Mouse (Mus musculus) heart, embryonic 16.5 days (tissue): Measurements from ENCODE around the gene Nptx2. TPM values are rescaled to one million over a fixed set of nuclear protein-coding genes. Genes with fewer than 3 reads are reported as not detected.

Experiments
- ATAC-seq: fragments of 200-750 bp; cut with Nextera tagmentation; replicated peaks from 2 replicates; pipeline ENCODE4 v1.8.0; 2017; ENCODE audit warnings: moderate number of reproducible peaks; ENCODE audit not compliant: insufficient read depth, low FRiP score; ENCODE audit errors: extremely low read depth
- H3K27ac ChIP-seq: fragments of 300-500 bp; sonication (generic); 2 replicates; pipeline ENCODE4 v1.5.1; 2014; ENCODE audit warnings: mild to moderate bottlenecking, low read length, control low read depth, moderate library complexity
- H3K27me3 ChIP-seq: fragments of 300-500 bp; sonication (generic); 2 replicates; pipeline ENCODE4 v1.6.1; 2014; ENCODE audit warnings: low read length, mixed read lengths; ENCODE audit not compliant: control insufficient read depth, insufficient read depth
- H3K36me3 ChIP-seq: fragments of 300-500 bp; sonication (generic); 2 replicates; pipeline ENCODE4 v1.6.1; 2014; ENCODE audit not compliant: control insufficient read depth, insufficient read depth
- H3K4me1 ChIP-seq: fragments of 300-500 bp; sonication (generic); 2 replicates; pipeline ENCODE4 v1.6.1; 2014; ENCODE audit warnings: low read length, mixed read lengths; ENCODE audit not compliant: control insufficient read depth, insufficient read depth
- H3K4me2 ChIP-seq: fragments of 300-500 bp; sonication (generic); 2 replicates; pipeline ENCODE4 v1.6.1; 2014; ENCODE audit warnings: low read depth, mild to moderate bottlenecking, control low read depth, low read length
- H3K4me3 ChIP-seq: fragments of 300-500 bp; sonication (generic); 2 replicates; pipeline ENCODE4 v1.5.1; 2014; ENCODE audit warnings: mild to moderate bottlenecking, control low read depth, low read length
- H3K9ac ChIP-seq: fragments of 300-500 bp; sonication (generic); 2 replicates; pipeline ENCODE4 v1.6.1; 2014; ENCODE audit warnings: low read length, control low read depth
- H3K9me3 ChIP-seq: fragments of 300-500 bp; sonication (generic); replicated peaks from 2 replicates; pipeline ENCODE4 v1.6.1; 2016; ENCODE audit warnings: low read length; ENCODE audit not compliant: control insufficient read depth
- WGBS: fragments of 180-500 bp; shearing (Covaris S2); extraction: QIAGEN DNeasy Blood & Tissue Kit; methylation state at CpG from one replicate; pipeline ENCODE4 v1.1.7; 2014; 5-methylcytosine and 5-hydroxymethylcytosine counted together
- polyA plus RNA-seq: library from polyadenylated mRNA; unstranded; fragments of >200 nt; fragmentation: Nextera tagmentation; extraction: Ambion mirVana; gene quantifications from 2 replicates; pipeline ENCODE4 v1.2.1, GENCODE M21; 2015

Nptx2 gene
- polyA plus RNA-seq = 0.07 and 0.12 TPM in 2 replicates

- Histone ChIP-seq H3K9ac (no peak within 1 kb of the TSS), H3K36me3 (no peaks in the 10 kb centered on the region), H3K4me2 (peak within 1 kb of the TSS; percentile 62), H3K4me3 (peak within 1 kb of the TSS; percentile 43), H3K9me3 (peaks cover 2% of the 10 kb centered on the region; the same call in 1 of the 2 replicates), H3K27ac (no peak within 1 kb of the TSS), H3K27me3 (peaks cover 63% of the 10 kb centered on the region), H3K4me1 (no peaks in the 10 kb centered on the region)
- peak; percentile 95 for ATAC-seq
- under 1% methylated on average over 96 of the region's 99 CpGs for WGBS
These were observed at the start of gene Nptx2 for GRCm38 (mm10) chr5:144545653-144546422. Gene Nptx2 (plus strand): TSS chr5:144545902.

GRCm38 (mm10) chr5:144496481-144496880, 49.2 kb upstream of the Nptx2 start:
- H3K4me3 ChIP-seq = no peak overlapping the region
- H3K4me2 ChIP-seq = no peak overlapping the region
- H3K36me3 ChIP-seq = no peaks in the 10 kb centered on the region
- WGBS = 79% methylated on average over 7 of the region's 7 CpGs
- H3K9ac ChIP-seq = no peak overlapping the region
- no peaks in the 10 kb centered on the region for H3K4me1 ChIP-seq
- H3K27ac ChIP-seq = no peak overlapping the region
- ATAC-seq = no peak
- H3K27me3 ChIP-seq = no peaks in the 10 kb centered on the region
- no peaks in the 10 kb centered on the region for H3K9me3 ChIP-seq

GRCm38 (mm10) chr5:144504239-144504638, 41.5 kb upstream of the Nptx2 start:
- 82% methylated on average over 10 of the region's 10 CpGs for WGBS
- 0 out of 2 replicates have a peak, but pooled peaks cover 3% of the 10 kb centered on the region for H3K9me3 ChIP-seq
- no peaks in the 10 kb centered on the region for H3K4me1 ChIP-seq
- H3K27me3 ChIP-seq = no peaks in the 10 kb centered on the region
- ATAC-seq = no peak
- no peak overlapping the region for H3K27ac ChIP-seq
- no peak overlapping the region for H3K4me3 ChIP-seq
- no peak overlapping the region for H3K4me2 ChIP-seq
- H3K36me3 ChIP-seq = no peaks in the 10 kb centered on the region
- no peak overlapping the region for H3K9ac ChIP-seq

- Histone ChIP-seq H3K36me3 (no peaks in the 10 kb centered on the region), H3K4me2 (no peak overlapping the region), H3K9ac (no peak overlapping the region), H3K9me3 (0 out of 2 replicates have a peak, but pooled peaks cover 3% of the 10 kb centered on the region), H3K27me3 (no peaks in the 10 kb centered on the region), H3K4me3 (no peak overlapping the region), H3K4me1 (no peaks in the 10 kb centered on the region), H3K27ac (no peak overlapping the region)
- no peak for ATAC-seq
- 90% methylated on average over 2 of the region's 2 CpGs for WGBS
These were observed 40.0 kb upstream of the Nptx2 start for GRCm38 (mm10) chr5:144505731-144506130.

GRCm38 (mm10) chr5:144506156-144506555, 39.5 kb upstream of the Nptx2 start:
- no peak for ATAC-seq
- 78% methylated on average over 4 of the region's 4 CpGs for WGBS
- Histone ChIP-seq H3K4me2 (no peak overlapping the region), H3K4me3 (no peak overlapping the region), H3K27me3 (no peaks in the 10 kb centered on the region), H3K4me1 (no peaks in the 10 kb centered on the region), H3K36me3 (no peaks in the 10 kb centered on the region), H3K9me3 (0 out of 2 replicates have a peak, but pooled peaks cover 3% of the 10 kb centered on the region), H3K27ac (no peak overlapping the region), H3K9ac (no peak overlapping the region)

GRCm38 (mm10) chr5:144506689-144507552, 38.8 kb upstream of the Nptx2 start:
- 0 out of 2 replicates have a peak, but pooled peaks cover 3% of the 10 kb centered on the region for H3K9me3 ChIP-seq
- ATAC-seq = no peak
- peak overlapping the region; percentile 23 for H3K4me2 ChIP-seq
- H3K27ac ChIP-seq = no peak overlapping the region
- H3K27me3 ChIP-seq = no peaks in the 10 kb centered on the region
- no peaks in the 10 kb centered on the region for H3K4me1 ChIP-seq
- no peak overlapping the region for H3K4me3 ChIP-seq
- no peaks in the 10 kb centered on the region for H3K36me3 ChIP-seq
- H3K9ac ChIP-seq = no peak overlapping the region
- WGBS = 23% methylated on average over 26 of the region's 26 CpGs

- Histone ChIP-seq H3K4me1 (no peaks in the 10 kb centered on the region), H3K27ac (no peak overlapping the region), H3K27me3 (no peaks in the 10 kb centered on the region), H3K9ac (no peak overlapping the region), H3K4me2 (no peak overlapping the region), H3K36me3 (no peaks in the 10 kb centered on the region), H3K9me3 (0 out of 2 replicates have a peak, but pooled peaks cover 3% of the 10 kb centered on the region), H3K4me3 (no peak overlapping the region)
- ATAC-seq = no peak
- 49% methylated on average over 7 of the region's 7 CpGs for WGBS
These were observed 36.3 kb upstream of the Nptx2 start for GRCm38 (mm10) chr5:144509431-144509830.

- no peaks in the 10 kb centered on the region for H3K36me3 ChIP-seq
- ATAC-seq = no peak
- no peaks in the 10 kb centered on the region for H3K27me3 ChIP-seq
- no peak overlapping the region for H3K4me2 ChIP-seq
- H3K9ac ChIP-seq = no peak overlapping the region
- 56% methylated on average over 6 of the region's 6 CpGs for WGBS
- H3K27ac ChIP-seq = no peak overlapping the region
- no peaks in the 10 kb centered on the region for H3K4me1 ChIP-seq
- no peaks in the 10 kb centered on the region for H3K9me3 ChIP-seq
- H3K4me3 ChIP-seq = no peak overlapping the region
These were observed 31.0 kb upstream of the Nptx2 start for GRCm38 (mm10) chr5:144514738-144515137.

- ATAC-seq = no peak
- Histone ChIP-seq H3K4me1 (no peaks in the 10 kb centered on the region), H3K27me3 (no peaks in the 10 kb centered on the region), H3K4me3 (no peak overlapping the region), H3K9me3 (no peaks in the 10 kb centered on the region), H3K27ac (no peak overlapping the region), H3K36me3 (no peaks in the 10 kb centered on the region), H3K4me2 (no peak overlapping the region), H3K9ac (no peak overlapping the region)
- WGBS = 69% methylated on average over 4 of the region's 4 CpGs
These were observed 30.5 kb upstream of the Nptx2 start for GRCm38 (mm10) chr5:144515241-144515640.
